Mouse (Mus musculus): ENCODE data around the gene Gm3636. TPM values are rescaled to one million over a fixed set of nuclear protein-coding genes. Genes with fewer than 3 reads are reported as not detected.
"Not testable (repeated sequence)": the region's sequence is repeated elsewhere in the genome, so short reads cannot be mapped to it uniquely, and the experiment has no call there.

Gene Gm3636
- 0.55 TPM for polyA plus RNA-seq (2012; fragmentation: generic; extraction: Trizol)

GRCm38 (mm10) chr14:6742232-6742631 is at the start of gene Gm3636:
Gene Gm3636, minus strand, starts transcription at chr14:6742332.
- H3K4me3 ChIP-seq; H3K27me3 ChIP-seq (ENCODE audit: control insufficient read depth, insufficient read depth, insufficient read length); H3K79me2 ChIP-seq (ENCODE audit: control insufficient read depth, insufficient read depth); H3K36me3 ChIP-seq (ENCODE audit: control insufficient read depth, insufficient read depth); H3ac ChIP-seq (ENCODE audit: control insufficient read depth, insufficient read length); H3K4me2 ChIP-seq (ENCODE audit: low read depth): not testable (repeated sequence)

GRCm38 (mm10) chr14:6774311-6774710 is 32.2 kb upstream of the Gm3636 start, which contains the start of gene Gm8362:
Gene Gm8362, minus strand, starts transcription at chr14:6774411.
- H3ac ChIP-seq (ENCODE audit: control insufficient read depth, insufficient read length); H3K79me2 ChIP-seq (ENCODE audit: control insufficient read depth, insufficient read depth); H3K4me2 ChIP-seq (ENCODE audit: low read depth); H3K27me3 ChIP-seq (ENCODE audit: control insufficient read depth, insufficient read depth, insufficient read length); H3K36me3 ChIP-seq (ENCODE audit: control insufficient read depth, insufficient read depth); H3K4me3 ChIP-seq: not testable (repeated sequence)

- not testable (repeated sequence) for H3K4me2 ChIP-seq (ENCODE audit: low read depth); H3K27me3 ChIP-seq (ENCODE audit: control insufficient read depth, insufficient read depth, insufficient read length); H3ac ChIP-seq (ENCODE audit: control insufficient read depth, insufficient read length); H3K36me3 ChIP-seq (ENCODE audit: control insufficient read depth, insufficient read depth); H3K79me2 ChIP-seq (ENCODE audit: control insufficient read depth, insufficient read depth)
- H3K4me3 ChIP-seq: peak overlapping the region; percentile 16
Observed at GRCm38 (mm10) chr14:6757231-6757536, 15.1 kb upstream of the Gm3636 start.

- H3ac ChIP-seq (ENCODE audit: control insufficient read depth, insufficient read length); H3K27me3 ChIP-seq (ENCODE audit: control insufficient read depth, insufficient read depth, insufficient read length); H3K79me2 ChIP-seq (ENCODE audit: control insufficient read depth, insufficient read depth); H3K36me3 ChIP-seq (ENCODE audit: control insufficient read depth, insufficient read depth): not testable (repeated sequence)
- H3K4me3 ChIP-seq: peak overlapping the region; percentile 16
- peak overlapping the region; percentile 42 for H3K4me2 ChIP-seq (ENCODE audit: low read depth)
Observed at GRCm38 (mm10) chr14:6756384-6757230, 14.5 kb upstream of the Gm3636 start.

GRCm38 (mm10) chr14:6720151-6720550 is 22.0 kb downstream of the Gm3636 start, which contains the start of gene Gm8050:
Gene Gm8050, minus strand, starts transcription at chr14:6720251.
- H3K4me3 ChIP-seq; H3K36me3 ChIP-seq (ENCODE audit: control insufficient read depth, insufficient read depth); H3K4me2 ChIP-seq (ENCODE audit: low read depth); H3ac ChIP-seq (ENCODE audit: control insufficient read depth, insufficient read length); H3K27me3 ChIP-seq (ENCODE audit: control insufficient read depth, insufficient read depth, insufficient read length); H3K79me2 ChIP-seq (ENCODE audit: control insufficient read depth, insufficient read depth): not testable (repeated sequence)

Other genes with a start within 250 kb of the Gm3636 start
- gene Gm8356, start 205.0 kb downstream of the Gm3636 start, polyA plus RNA-seq (2012; fragmentation: generic; extraction: Trizol): not detected
- not detected for gene Gm3629, start 151.7 kb downstream of the Gm3636 start, polyA plus RNA-seq (2012; fragmentation: generic; extraction: Trizol)
- gene Gm3460, start 119.9 kb downstream of the Gm3636 start, polyA plus RNA-seq (2012; fragmentation: generic; extraction: Trizol): not detected
- not detected for gene Gm10251, start 58.2 kb downstream of the Gm3636 start, polyA plus RNA-seq (2012; fragmentation: generic; extraction: Trizol)
- not detected for gene Gm8050, start 22.1 kb downstream of the Gm3636 start, polyA plus RNA-seq (2012; fragmentation: generic; extraction: Trizol)
- not detected for gene Gm8362, start 32.1 kb upstream of the Gm3636 start, polyA plus RNA-seq (2012; fragmentation: generic; extraction: Trizol)
- gene Gm3642, start 98.0 kb upstream of the Gm3636 start, polyA plus RNA-seq (2012; fragmentation: generic; extraction: Trizol): not detected
- not detected for gene Gm3667, start 147.6 kb upstream of the Gm3636 start, polyA plus RNA-seq (2012; fragmentation: generic; extraction: Trizol)
- gene Gm6356, start 231.5 kb upstream of the Gm3636 start, polyA plus RNA-seq (2012; fragmentation: generic; extraction: Trizol): not detected